Mouse (Mus musculus): ENCODE measurements around the gene Cux1. TPM values are rescaled to one million over a fixed set of nuclear protein-coding genes. Genes with fewer than 3 reads are reported as not detected.

The Cux1 gene
- total RNA-seq, 1 experiment from 2014 or later, result 172 TPM

- ATAC-seq (replicated peaks in 1 of 2; ENCODE audit: insufficient read depth in 1 of 2, low FRiP score in 2 of 2, low TSS enrichment in 1 of 2, low read depth in 1 of 2, poor library complexity in 2 of 2, severe bottlenecking in 2 of 2), result no peak
Observed at GRCm38 (mm10) chr5:136395600-136396195, 171.6 kb downstream of the Cux1 start.

GRCm38 (mm10) chr5:136394517-136395212 lies 172.6 kb downstream of the Cux1 start:
- ATAC-seq (replicated peaks in 1 of 2; ENCODE audit: insufficient read depth in 1 of 2, low FRiP score in 2 of 2, low TSS enrichment in 1 of 2, low read depth in 1 of 2, poor library complexity in 2 of 2, severe bottlenecking in 2 of 2), result no peak; a peak in 1 of 4 replicates

GRCm38 (mm10) chr5:136393621-136394020 lies 173.7 kb downstream of the Cux1 start:
- no peak for ATAC-seq (replicated peaks in 1 of 2; ENCODE audit: insufficient read depth in 1 of 2, low FRiP score in 2 of 2, low TSS enrichment in 1 of 2, low read depth in 1 of 2, poor library complexity in 2 of 2, severe bottlenecking in 2 of 2)

DNA sequence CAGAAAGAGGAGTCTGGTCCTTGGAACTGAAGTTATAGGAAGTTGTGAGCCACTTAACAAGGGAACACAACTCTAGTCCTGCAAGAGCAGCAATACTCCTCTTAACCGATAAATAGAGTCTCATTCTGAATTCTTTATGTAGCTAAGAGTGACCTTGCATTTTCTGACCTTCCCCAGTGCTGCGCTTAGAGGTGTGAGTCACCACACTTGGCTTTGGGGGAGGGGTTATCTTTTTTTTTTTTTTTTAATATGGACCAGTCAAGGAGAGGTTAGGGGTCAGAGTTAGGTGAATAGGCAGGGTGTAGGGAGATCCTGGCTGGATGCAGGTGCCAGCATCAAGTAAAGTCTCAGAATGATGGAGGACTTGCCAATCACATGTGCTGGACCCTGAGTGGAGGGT lies 180.5 kb downstream of the Cux1 start:
- no peak for ATAC-seq (replicated peaks in 1 of 2; ENCODE audit: insufficient read depth in 1 of 2, low FRiP score in 2 of 2, low TSS enrichment in 1 of 2, low read depth in 1 of 2, poor library complexity in 2 of 2, severe bottlenecking in 2 of 2)

GRCm38 (mm10) chr5:136385161-136385560 lies 182.1 kb downstream of the Cux1 start:
- ATAC-seq (replicated peaks in 1 of 2; ENCODE audit: insufficient read depth in 1 of 2, low FRiP score in 2 of 2, low TSS enrichment in 1 of 2, low read depth in 1 of 2, poor library complexity in 2 of 2, severe bottlenecking in 2 of 2), result no peak

DNA sequence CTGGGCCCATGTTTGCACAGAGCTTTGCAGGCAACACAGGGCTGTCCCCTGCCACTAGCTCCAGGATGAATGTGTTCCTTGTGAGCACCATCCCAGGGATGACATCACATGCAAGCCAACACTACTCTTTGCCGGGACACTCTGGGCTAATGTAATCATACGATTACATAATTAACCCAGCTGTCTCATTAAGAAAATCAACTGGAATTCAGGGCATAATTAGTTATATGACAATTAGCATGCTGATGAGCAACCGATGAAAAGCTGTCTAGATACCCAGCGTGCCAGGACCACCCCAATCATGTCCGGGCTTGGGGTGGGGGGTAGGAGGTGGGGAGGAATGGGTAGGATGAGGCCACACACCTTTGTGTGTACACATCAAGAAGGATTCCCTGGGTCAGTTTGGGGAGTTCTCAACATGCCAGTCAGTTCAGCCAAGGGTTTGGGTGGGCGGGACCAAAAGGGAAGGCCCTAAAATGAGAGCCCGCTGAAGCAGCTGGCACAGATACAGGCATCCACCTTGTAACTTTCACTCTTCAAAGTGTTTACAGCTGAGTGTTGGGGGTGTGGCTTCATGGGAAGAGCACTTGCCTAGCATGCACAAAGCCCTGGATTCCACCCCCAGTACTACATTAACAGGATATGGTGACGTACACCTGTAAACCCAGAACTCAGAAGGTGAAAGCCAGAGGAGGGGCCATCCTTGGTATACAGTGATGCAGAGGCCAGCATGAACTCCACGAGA lies 184.9 kb downstream of the Cux1 start:
- ATAC-seq (replicated peaks in 1 of 2; ENCODE audit: insufficient read depth in 1 of 2, low FRiP score in 2 of 2, low TSS enrichment in 1 of 2, low read depth in 1 of 2, poor library complexity in 2 of 2, severe bottlenecking in 2 of 2), result no peak

GRCm38 (mm10) chr5:136379405-136379804 lies 187.9 kb downstream of the Cux1 start:
- no peak for ATAC-seq (replicated peaks in 1 of 2; ENCODE audit: insufficient read depth in 1 of 2, low FRiP score in 2 of 2, low TSS enrichment in 1 of 2, low read depth in 1 of 2, poor library complexity in 2 of 2, severe bottlenecking in 2 of 2)

GRCm38 (mm10) chr5:136377101-136377500 lies 190.2 kb downstream of the Cux1 start:
- no peak for ATAC-seq (replicated peaks in 1 of 2; ENCODE audit: insufficient read depth in 1 of 2, low FRiP score in 2 of 2, low TSS enrichment in 1 of 2, low read depth in 1 of 2, poor library complexity in 2 of 2, severe bottlenecking in 2 of 2)

DNA sequence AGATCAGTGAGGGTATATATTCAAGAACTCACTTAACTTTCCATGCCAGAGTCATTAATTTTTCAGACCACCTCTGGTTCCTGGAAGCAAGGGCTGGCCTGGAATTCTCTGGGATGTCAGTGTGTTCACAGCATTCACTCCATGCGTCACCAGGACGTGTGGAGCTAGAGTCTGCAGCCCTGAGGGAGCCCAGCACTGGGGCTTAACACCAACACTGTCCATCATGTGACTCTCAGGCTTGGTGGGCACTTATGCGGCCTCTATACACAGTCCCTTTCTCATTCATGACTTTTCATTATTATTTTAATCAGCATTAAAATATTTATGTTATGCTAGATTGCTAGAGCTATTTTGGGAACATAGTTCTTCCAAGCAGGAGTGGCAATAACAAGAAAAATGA lies 191.9 kb downstream of the Cux1 start:
- no peak for ATAC-seq (replicated peaks in 1 of 2; ENCODE audit: insufficient read depth in 1 of 2, low FRiP score in 2 of 2, low TSS enrichment in 1 of 2, low read depth in 1 of 2, poor library complexity in 2 of 2, severe bottlenecking in 2 of 2)

DNA sequence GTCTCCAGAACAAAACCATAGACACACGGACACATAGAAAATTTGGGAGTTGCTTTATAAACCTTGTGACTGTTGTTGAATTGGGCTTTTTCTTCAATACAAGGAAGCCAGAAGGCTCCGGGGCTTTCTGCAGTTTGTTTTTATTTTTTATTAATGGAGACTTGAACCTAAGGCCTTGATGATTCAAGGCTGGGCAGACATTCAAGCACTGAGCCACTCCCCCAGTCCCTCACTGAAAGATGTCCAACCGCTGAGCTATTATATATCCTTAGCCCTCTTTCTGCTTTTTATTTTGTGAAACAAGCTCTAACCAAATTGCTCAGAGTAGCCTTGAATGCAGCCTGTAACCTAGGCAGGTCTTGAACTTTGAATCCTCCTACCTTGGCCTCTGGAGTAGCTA lies 195.0 kb downstream of the Cux1 start:
- ATAC-seq (replicated peaks in 1 of 2; ENCODE audit: insufficient read depth in 1 of 2, low FRiP score in 2 of 2, low TSS enrichment in 1 of 2, low read depth in 1 of 2, poor library complexity in 2 of 2, severe bottlenecking in 2 of 2), result no peak

DNA sequence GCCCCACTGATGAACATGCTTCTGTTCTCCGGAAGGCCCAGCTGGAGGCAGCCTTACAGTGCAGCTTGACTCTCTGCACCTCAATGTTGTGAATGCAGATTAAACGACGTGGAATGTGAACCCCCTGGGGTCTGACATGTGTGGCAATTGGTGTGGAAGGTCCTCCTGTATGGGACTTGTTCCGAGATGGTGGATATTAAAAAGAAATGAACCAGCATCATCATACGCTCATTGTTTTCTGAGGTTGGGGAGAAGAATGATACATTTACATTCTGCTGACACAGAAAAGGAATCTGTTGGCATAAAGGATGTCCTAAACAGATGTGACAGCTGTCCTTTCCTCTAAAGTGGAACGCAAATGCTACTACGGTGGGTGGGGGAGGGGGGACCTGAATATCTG lies 203.9 kb downstream of the Cux1 start:
- ATAC-seq (replicated peaks in 1 of 2; ENCODE audit: insufficient read depth in 1 of 2, low FRiP score in 2 of 2, low TSS enrichment in 1 of 2, low read depth in 1 of 2, poor library complexity in 2 of 2, severe bottlenecking in 2 of 2), result no peak

DNA sequence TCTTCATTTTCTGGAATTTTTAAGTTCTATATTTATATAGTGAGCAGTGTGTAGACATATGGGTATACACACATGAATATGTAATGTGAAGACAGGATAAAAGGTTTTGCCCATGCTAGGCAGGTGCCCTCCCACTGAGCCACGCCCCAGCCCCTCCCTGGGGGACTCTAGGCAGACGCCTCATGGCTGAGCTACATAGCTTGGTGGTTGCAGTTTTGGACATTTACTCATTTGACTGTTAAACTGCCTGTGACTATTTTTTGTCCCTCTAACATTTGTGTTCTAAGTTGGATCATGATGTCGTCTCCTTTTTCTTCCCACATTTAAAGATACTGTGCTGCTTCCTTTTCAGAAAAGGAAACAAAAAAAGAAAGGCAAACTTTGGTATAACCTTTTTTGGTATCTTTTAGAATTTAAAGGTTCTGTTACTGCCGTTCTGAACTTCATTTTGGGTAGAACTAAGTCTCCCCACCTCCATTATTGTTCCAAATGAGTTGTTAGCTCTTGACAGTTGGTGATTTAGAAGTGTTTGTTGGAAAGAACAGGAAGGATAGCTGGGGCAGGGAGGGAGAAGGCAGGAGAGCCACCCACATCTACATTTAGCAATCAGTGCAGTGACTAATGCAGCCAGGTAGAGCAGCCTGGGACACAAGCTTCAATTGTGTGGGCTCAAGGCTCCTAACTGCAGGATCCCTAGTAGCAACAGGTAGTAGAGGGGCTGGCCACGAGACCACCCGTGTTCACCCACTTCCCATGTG lies 204.6 kb downstream of the Cux1 start:
- no peak for ATAC-seq (replicated peaks in 1 of 2; ENCODE audit: insufficient read depth in 1 of 2, low FRiP score in 2 of 2, low TSS enrichment in 1 of 2, low read depth in 1 of 2, poor library complexity in 2 of 2, severe bottlenecking in 2 of 2)

DNA sequence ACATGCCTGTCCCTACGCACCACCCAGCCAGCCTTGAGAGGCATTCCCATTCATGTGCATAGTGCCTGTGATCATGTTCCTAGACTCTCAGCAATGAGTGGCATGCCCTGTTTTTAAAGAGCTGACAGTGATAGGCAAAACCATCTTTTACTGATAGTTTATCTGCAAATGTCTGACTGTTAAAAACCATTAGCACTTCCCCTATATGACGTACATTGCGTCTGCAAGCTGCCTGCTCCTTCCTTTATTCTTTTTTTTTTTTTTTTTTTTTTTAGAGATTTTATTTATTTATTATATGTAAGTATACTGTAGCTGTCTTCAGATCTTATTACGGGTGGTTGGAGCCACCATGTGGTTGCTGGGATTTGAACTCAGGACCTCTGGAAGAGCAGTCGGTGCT lies 205.3 kb downstream of the Cux1 start:
- ATAC-seq (replicated peaks in 1 of 2; ENCODE audit: insufficient read depth in 1 of 2, low FRiP score in 2 of 2, low TSS enrichment in 1 of 2, low read depth in 1 of 2, poor library complexity in 2 of 2, severe bottlenecking in 2 of 2), result no peak

DNA sequence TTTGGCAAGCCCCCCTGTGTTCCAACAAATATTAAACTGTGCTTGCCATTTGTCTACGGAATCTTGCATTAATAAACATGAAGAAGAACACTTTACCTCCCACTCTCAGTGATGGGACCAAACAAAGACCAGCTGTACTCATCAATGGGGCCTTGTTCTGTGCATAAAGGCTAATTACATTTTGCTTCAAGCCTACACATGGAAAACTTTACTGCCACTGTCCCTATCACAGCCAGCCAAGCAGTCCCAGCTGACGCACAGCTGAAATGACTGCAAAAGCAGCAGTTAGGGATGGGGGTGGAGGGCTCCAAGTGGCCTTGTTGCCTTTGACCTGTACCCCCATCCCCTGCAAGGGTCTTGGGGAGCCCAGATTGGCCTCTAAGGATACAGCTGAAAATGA lies 210.1 kb downstream of the Cux1 start:
- no peak for ATAC-seq (replicated peaks in 1 of 2; ENCODE audit: insufficient read depth in 1 of 2, low FRiP score in 2 of 2, low TSS enrichment in 1 of 2, low read depth in 1 of 2, poor library complexity in 2 of 2, severe bottlenecking in 2 of 2)

DNA sequence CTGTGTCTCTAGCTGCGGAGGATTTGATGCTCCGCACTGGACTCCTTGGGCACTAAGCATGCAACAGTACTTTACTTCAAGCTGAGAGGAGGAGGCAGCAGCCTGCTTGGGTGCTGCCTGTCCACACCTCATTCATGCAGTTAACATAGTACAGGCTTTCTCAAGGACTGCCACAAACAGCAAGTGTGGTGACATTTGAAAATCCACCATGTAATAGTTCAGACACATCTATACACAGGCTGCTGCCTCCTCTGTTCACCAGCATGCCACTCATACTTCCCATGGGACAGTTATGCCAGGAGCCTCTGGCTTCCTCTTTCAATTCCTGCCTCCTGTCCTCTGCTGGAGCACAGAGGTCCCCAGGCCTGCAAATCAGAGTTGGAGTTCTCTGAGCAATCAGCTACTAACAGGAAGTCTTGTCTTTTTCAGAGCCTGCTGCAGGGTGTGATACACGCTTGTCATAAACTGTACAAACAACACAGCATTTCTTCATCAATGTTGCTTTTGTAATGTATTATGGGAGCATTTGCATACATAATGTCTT lies 211.6 kb downstream of the Cux1 start:
- no peak for ATAC-seq (replicated peaks in 1 of 2; ENCODE audit: insufficient read depth in 1 of 2, low FRiP score in 2 of 2, low TSS enrichment in 1 of 2, low read depth in 1 of 2, poor library complexity in 2 of 2, severe bottlenecking in 2 of 2)

DNA sequence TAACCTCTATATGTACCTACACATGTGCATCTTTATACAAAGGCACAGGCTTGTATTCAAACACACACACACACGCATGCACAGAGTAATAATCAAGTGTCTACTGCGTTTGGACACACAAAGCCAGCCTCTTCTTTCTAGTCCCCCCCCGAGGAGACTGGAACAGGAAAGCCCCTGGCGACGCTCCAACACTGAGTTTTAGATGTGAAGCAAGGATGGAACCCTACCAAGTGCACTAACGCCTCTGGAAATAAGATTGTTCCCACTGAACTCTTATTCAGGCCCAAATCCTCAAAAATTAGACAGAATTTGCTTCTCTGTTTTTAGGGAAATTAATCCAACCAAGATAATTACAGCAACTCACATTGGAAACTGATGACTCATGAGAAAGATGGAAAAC lies 212.6 kb downstream of the Cux1 start:
- ATAC-seq (replicated peaks in 1 of 2; ENCODE audit: insufficient read depth in 1 of 2, low FRiP score in 2 of 2, low TSS enrichment in 1 of 2, low read depth in 1 of 2, poor library complexity in 2 of 2, severe bottlenecking in 2 of 2), result no peak

GRCm38 (mm10) chr5:136353114-136353513 lies 214.2 kb downstream of the Cux1 start:
- ATAC-seq (replicated peaks in 1 of 2; ENCODE audit: insufficient read depth in 1 of 2, low FRiP score in 2 of 2, low TSS enrichment in 1 of 2, low read depth in 1 of 2, poor library complexity in 2 of 2, severe bottlenecking in 2 of 2), result no peak
